Mouse (Mus musculus) stomach, postnatal 0 days (tissue): ENCODE results near the gene Rpl14.

Experiments
- CTCF ChIP-seq: IDR thresholded peaks from 2 replicates; pipeline ENCODE4 v1.5.1; 2016; ENCODE audit warnings: antibody characterized with exemption, low read depth, mild to moderate bottlenecking, moderate library complexity
- EP300 ChIP-seq: optimal IDR thresholded peaks from 2 replicates; pipeline ENCODE3; 2016; ENCODE audit warnings: antibody characterized with exemption

- no peak for TF ChIP-seq EP300
- TF ChIP-seq CTCF = no peak
Observed at GRCm38 (mm10) chr9:120541411-120541810, 29.8 kb upstream of the Rpl14 start.
